Mouse (Mus musculus): ENCODE results near the gene S100a16. TPM values are rescaled to one million over a fixed set of nuclear protein-coding genes. Genes with fewer than 3 reads are reported as not detected.

Gene S100a16
- polyA plus RNA-seq, 1 experiment, result 210 TPM

DNA sequence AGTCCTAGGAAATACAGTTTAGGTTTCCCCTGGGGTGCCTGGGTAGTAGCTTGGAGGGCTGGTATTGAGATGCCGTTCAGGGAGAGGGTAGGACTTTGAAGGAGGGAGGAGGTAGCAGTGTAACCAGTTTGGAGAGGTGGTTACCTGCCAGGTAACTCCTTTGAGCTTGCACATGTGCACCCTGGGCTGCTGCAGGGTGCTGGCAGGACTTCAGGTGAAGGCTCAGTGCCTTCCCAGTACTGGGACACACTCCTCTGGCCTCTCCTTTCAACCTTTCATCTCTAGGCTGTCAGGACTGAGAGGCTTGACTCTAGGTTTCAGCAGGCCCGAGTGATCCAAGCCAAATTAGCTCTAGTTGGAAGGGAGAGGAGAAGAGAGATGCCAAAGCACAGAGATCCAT is 11.0 kb upstream of the S100a16 start:
- no peak for TF ChIP-seq POLR2AphosphoS2 (IDR thresholded peaks at IDR 0.05; ENCODE audit: insufficient read length, low read depth)
- TF ChIP-seq MYOD1 (IDR thresholded peaks at IDR 0.05; ENCODE audit: control insufficient read depth in 1 of 3, insufficient read length in 2 of 3, low read depth in 2 of 3), result no peak
- TF ChIP-seq POLR2A (IDR thresholded peaks at IDR 0.05; ENCODE audit: insufficient read length, low read depth), result no peak
- TF ChIP-seq USF1 (IDR thresholded peaks at IDR 0.05; ENCODE audit: low read depth), result no peak
- no peak for TF ChIP-seq SRF (IDR thresholded peaks at IDR 0.05; ENCODE audit: control insufficient read depth, insufficient read length, low read depth)
- TF ChIP-seq REST (IDR thresholded peaks at IDR 0.05; ENCODE audit: insufficient read depth, insufficient read length), result no peak
- no peak for TF ChIP-seq MYOG (IDR thresholded peaks at IDR 0.05; ENCODE audit: control insufficient read depth in 1 of 3, insufficient read depth in 1 of 3, insufficient read length in 2 of 3, low read depth in 2 of 3)
- TF ChIP-seq TCF3 (IDR thresholded peaks at IDR 0.05; ENCODE audit: insufficient read length, low read depth), result no peak
- TF ChIP-seq MAX (IDR thresholded peaks at IDR 0.05; ENCODE audit: low read depth), result no peak
- TF ChIP-seq E2F4 (IDR thresholded peaks at IDR 0.05; ENCODE audit: insufficient read depth), result no peak
- TF ChIP-seq CEBPB (IDR thresholded peaks at IDR 0.05; ENCODE audit: insufficient read depth, poor library complexity, severe bottlenecking), result no peak
- TF ChIP-seq TCF12 (IDR thresholded peaks at IDR 0.05; ENCODE audit: insufficient read depth, poor library complexity, severe bottlenecking), result no peak
- H3K27me3 ChIP-seq (ENCODE audit: control insufficient read depth, insufficient read depth, insufficient read length), result no peaks in the 10 kb centered on the region
- H3ac ChIP-seq (ENCODE audit: control insufficient read depth, insufficient read length), result no peak overlapping the region
- peak overlapping the region; percentile 44 for H3K4me2 ChIP-seq (ENCODE audit: low read depth)
- H3K36me3 ChIP-seq (ENCODE audit: control insufficient read depth, insufficient read depth), result no peaks in the 10 kb centered on the region
- no peak overlapping the region for H3K4me3 ChIP-seq
- H3K79me2 ChIP-seq (ENCODE audit: control insufficient read depth, insufficient read depth), result no peaks in the 10 kb centered on the region

DNA sequence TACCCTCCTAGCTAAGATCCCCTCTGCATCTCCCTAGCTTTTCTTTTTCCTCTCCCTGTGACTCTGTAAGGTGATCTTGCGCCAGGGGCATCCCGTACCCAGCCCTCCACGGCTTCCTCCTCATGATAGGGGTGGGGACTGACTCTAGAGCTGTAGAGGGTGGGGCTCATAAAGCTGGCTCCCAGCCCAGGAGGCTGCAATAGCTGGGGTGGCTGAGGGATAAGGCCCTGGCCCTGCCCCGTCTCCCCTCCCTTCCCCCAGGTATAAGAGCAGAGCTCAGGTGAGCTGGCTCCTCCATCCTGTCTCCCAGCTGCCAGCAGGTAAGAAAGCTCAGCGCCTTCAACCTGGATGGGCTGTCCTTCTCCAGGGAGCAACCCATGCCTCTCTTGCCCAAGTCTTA is 10.5 kb upstream of the S100a16 start, which contains the start of gene S100a14:
Gene S100a14, plus strand, starts transcription at position 277 of the 400 bp plus-strand sequence.
- Histone ChIP-seq H3K4me3 (no peak within 1 kb of the TSS), H3ac (ENCODE audit: control insufficient read depth, insufficient read length) (no peak within 1 kb of the TSS), H3K4me2 (ENCODE audit: low read depth) (peak within 1 kb of the TSS; percentile 44), H3K36me3 (ENCODE audit: control insufficient read depth, insufficient read depth) (no peaks in the 10 kb centered on the region), H3K27me3 (ENCODE audit: control insufficient read depth, insufficient read depth, insufficient read length) (no peaks in the 10 kb centered on the region), H3K79me2 (ENCODE audit: control insufficient read depth, insufficient read depth) (no peaks in the 10 kb centered on the region)
- TF ChIP-seq MYOD1 (IDR thresholded peaks at IDR 0.05; ENCODE audit: control insufficient read depth in 1 of 3, insufficient read length in 2 of 3, low read depth in 2 of 3) (no peak), TCF12 (IDR thresholded peaks at IDR 0.05; ENCODE audit: insufficient read depth, poor library complexity, severe bottlenecking) (no peak), MAX (IDR thresholded peaks at IDR 0.05; ENCODE audit: low read depth) (no peak), USF1 (IDR thresholded peaks at IDR 0.05; ENCODE audit: low read depth) (no peak), REST (IDR thresholded peaks at IDR 0.05; ENCODE audit: insufficient read depth, insufficient read length) (no peak), POLR2AphosphoS2 (IDR thresholded peaks at IDR 0.05; ENCODE audit: insufficient read length, low read depth) (no peak), POLR2A (IDR thresholded peaks at IDR 0.05; ENCODE audit: insufficient read length, low read depth) (no peak), MYOG (IDR thresholded peaks at IDR 0.05; ENCODE audit: control insufficient read depth in 1 of 3, insufficient read depth in 1 of 3, insufficient read length in 2 of 3, low read depth in 2 of 3) (no peak), CEBPB (IDR thresholded peaks at IDR 0.05; ENCODE audit: insufficient read depth, poor library complexity, severe bottlenecking) (no peak), SRF (IDR thresholded peaks at IDR 0.05; ENCODE audit: control insufficient read depth, insufficient read length, low read depth) (no peak), E2F4 (IDR thresholded peaks at IDR 0.05; ENCODE audit: insufficient read depth) (no peak), TCF3 (IDR thresholded peaks at IDR 0.05; ENCODE audit: insufficient read length, low read depth) (no peak)

DNA sequence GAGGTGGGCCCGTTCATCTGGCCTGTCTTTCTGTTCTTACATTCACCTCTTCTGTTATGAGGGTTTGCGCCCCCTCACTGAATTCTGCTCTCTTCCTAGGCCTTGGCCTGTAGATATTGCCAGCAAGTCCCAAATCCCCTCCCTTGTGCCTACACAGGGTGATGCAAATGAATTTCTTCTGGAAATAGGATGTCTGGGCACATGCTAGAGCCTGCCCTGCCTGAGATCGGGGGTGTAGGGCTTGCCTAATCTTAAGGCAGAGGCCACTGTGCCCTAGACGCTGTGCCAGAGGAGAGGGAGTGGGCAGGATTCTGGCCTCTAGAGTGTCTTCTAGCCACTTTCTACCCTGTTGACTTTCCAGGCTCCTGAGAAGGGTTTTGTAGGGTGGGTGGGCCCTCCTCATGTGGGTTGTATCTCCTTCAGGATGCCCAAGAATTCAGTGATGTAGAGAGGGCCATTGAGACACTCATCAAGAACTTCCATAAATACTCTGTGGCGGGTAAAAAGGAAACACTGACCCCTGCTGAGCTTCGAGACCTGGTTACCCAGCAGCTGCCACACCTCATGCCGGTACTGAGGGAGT is 9.7 kb upstream of the S100a16 start:
- no peak overlapping the region for H3K4me3 ChIP-seq
- no peak overlapping the region for H3K4me2 ChIP-seq (ENCODE audit: low read depth)
- H3K27me3 ChIP-seq (ENCODE audit: control insufficient read depth, insufficient read depth, insufficient read length), result no peaks in the 10 kb centered on the region
- no peaks in the 10 kb centered on the region for H3K36me3 ChIP-seq (ENCODE audit: control insufficient read depth, insufficient read depth)
- no peaks in the 10 kb centered on the region for H3K79me2 ChIP-seq (ENCODE audit: control insufficient read depth, insufficient read depth)
- H3ac ChIP-seq (ENCODE audit: control insufficient read depth, insufficient read length), result no peak overlapping the region
- TF ChIP-seq SRF (IDR thresholded peaks at IDR 0.05; ENCODE audit: control insufficient read depth, insufficient read length, low read depth) (no peak), MYOD1 (IDR thresholded peaks at IDR 0.05; ENCODE audit: control insufficient read depth in 1 of 3, insufficient read length in 2 of 3, low read depth in 2 of 3) (no peak), TCF3 (IDR thresholded peaks at IDR 0.05; ENCODE audit: insufficient read length, low read depth) (no peak), POLR2AphosphoS2 (IDR thresholded peaks at IDR 0.05; ENCODE audit: insufficient read length, low read depth) (no peak), CEBPB (IDR thresholded peaks at IDR 0.05; ENCODE audit: insufficient read depth, poor library complexity, severe bottlenecking) (no peak), REST (IDR thresholded peaks at IDR 0.05; ENCODE audit: insufficient read depth, insufficient read length) (no peak), TCF12 (IDR thresholded peaks at IDR 0.05; ENCODE audit: insufficient read depth, poor library complexity, severe bottlenecking) (no peak), MAX (IDR thresholded peaks at IDR 0.05; ENCODE audit: low read depth) (no peak), POLR2A (IDR thresholded peaks at IDR 0.05; ENCODE audit: insufficient read length, low read depth) (no peak), E2F4 (IDR thresholded peaks at IDR 0.05; ENCODE audit: insufficient read depth) (no peak), MYOG (IDR thresholded peaks at IDR 0.05; ENCODE audit: control insufficient read depth in 1 of 3, insufficient read depth in 1 of 3, insufficient read length in 2 of 3, low read depth in 2 of 3) (no peak), USF1 (IDR thresholded peaks at IDR 0.05; ENCODE audit: low read depth) (no peak)

DNA sequence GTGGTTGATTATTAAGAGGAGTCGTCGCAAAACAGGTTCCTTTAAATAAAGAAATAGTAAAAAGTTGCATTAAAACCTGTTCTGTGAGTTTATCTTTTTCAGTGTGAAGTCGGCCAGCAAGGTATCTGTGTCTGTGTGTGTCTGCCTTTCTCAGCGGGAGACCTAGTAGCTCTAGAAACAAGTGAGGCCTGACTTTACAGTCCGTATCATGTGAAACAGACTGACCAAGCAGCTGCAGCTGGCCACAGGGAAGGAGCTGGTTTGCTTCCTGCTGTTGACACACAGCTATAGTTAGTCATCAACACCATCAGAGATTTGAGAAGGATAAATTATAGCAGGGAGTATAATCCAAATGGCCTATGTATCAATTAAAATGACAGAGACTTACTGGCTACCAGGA is 5.3 kb upstream of the S100a16 start:
- no peak overlapping the region for H3ac ChIP-seq (ENCODE audit: control insufficient read depth, insufficient read length)
- H3K4me2 ChIP-seq (ENCODE audit: low read depth), result no peak overlapping the region
- no peaks in the 10 kb centered on the region for H3K27me3 ChIP-seq (ENCODE audit: control insufficient read depth, insufficient read depth, insufficient read length)
- H3K36me3 ChIP-seq (ENCODE audit: control insufficient read depth, insufficient read depth), result no peaks in the 10 kb centered on the region
- no peak overlapping the region for H3K4me3 ChIP-seq
- no peak for TF ChIP-seq TCF12 (IDR thresholded peaks at IDR 0.05; ENCODE audit: insufficient read depth, poor library complexity, severe bottlenecking)
- TF ChIP-seq MAX (IDR thresholded peaks at IDR 0.05; ENCODE audit: low read depth), result no peak
- peak in 1 of 3 experiments; percentile 55 for TF ChIP-seq MYOG (IDR thresholded peaks at IDR 0.05; ENCODE audit: control insufficient read depth in 1 of 3, insufficient read depth in 1 of 3, insufficient read length in 2 of 3, low read depth in 2 of 3)
- peak; percentile 16 to 70 (median 63) for TF ChIP-seq MYOD1 (IDR thresholded peaks at IDR 0.05; ENCODE audit: control insufficient read depth in 1 of 3, insufficient read length in 2 of 3, low read depth in 2 of 3)
- H3K79me2 ChIP-seq (ENCODE audit: control insufficient read depth, insufficient read depth), result no peaks in the 10 kb centered on the region

Data from myocyte (in vitro differentiated cells).